Mouse (Mus musculus) cerebellum, adult 2 months (tissue): ENCODE data around the gene Hdac1.

Source experiments
- CTCF ChIP-seq: fragments of 200-500 bp; IDR thresholded peaks from 2 replicates; pipeline ENCODE4 v1.5.1; 2011; ENCODE audit warnings: low read depth, mild to moderate bottlenecking, control low read depth, low read length, moderate library complexity, borderline replicate concordance; ENCODE audit not compliant: insufficient read depth
- POLR2A ChIP-seq: fragments of 200-500 bp; IDR thresholded peaks from 2 replicates; pipeline ENCODE4 v1.6.1; 2011; ENCODE audit warnings: low read length, control low read depth, borderline replicate concordance; ENCODE audit not compliant: insufficient read depth

GRCm38 (mm10) chr4:129502327-129502888 is 40.1 kb downstream of the Hdac1 start:
- no peak for TF ChIP-seq CTCF
- TF ChIP-seq POLR2A: no peak
